Mouse (Mus musculus) left cerebral cortex, postnatal 10 days (tissue): ENCODE measurements at regions not wholly inside any gene's neighbourhood (a gene's known extent, or its start where the extent isn't known, plus 50 kb on each side); places are given as distances from the start of the nearest gene placed in this dataset.
A peak's percentile ranks its signal among the peaks of the same experiment; 100 is the strongest.

ENCODE experiments used
- DNase-seq, 2 experiments: peaks; one replicate each; pipeline ENCODE4 v3.0.0; 2021 to 2022; ENCODE audit warnings: low spot score in 2 of 2, mixed read lengths in 1 of 2; ENCODE audit errors: extremely low spot score in 1 of 2
- intact Hi-C: fragments of 180-260 bp; cut with DNase I; formaldehyde crosslinking; loops from one replicate; pipeline ENCODE4 v1.15.1; 2025

DNA sequence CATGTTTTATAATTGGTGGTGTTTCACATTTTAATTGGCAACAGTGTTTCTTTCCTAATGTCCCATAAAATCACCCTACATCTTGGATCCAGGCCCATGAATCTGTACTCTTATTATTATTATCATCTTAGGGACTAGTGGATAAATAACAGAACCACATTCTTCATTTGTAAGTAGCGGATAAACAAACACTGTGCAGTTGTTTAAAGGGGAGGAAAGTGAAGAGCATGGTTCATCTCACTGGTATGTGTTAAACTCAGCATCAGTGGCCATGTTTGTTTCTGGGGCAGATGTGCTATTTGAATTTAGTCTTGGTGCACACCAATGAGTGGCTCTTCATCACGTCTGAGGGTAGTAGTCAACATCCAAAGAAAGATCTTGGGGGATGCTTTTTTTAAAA, 233.1 kb downstream of the Qk start:
- intact Hi-C loops, result no loop called here

DNA sequence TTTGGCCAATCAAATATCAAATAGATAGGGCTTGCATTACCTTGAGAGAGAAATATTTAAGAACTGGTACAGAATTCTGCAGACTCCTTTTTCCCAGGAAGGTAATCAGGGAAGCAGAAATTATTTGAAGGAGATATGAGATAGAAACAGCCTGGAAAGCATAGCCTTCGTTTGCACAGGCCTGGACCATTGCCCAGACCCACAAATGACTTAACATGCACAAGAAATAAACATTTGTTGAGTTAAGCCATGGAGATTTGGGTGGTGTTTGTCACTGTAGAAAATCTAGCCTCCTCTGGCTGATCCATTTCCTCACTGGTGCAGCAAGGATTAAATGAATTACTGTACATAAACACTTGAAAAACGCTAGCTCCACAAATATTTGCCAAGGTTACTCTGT, 233.5 kb downstream of the Qk start:
- intact Hi-C loops, result no loop called here
- peak in 1 of 2 experiments; percentile 60 for DNase-seq

More for the DNA sequence above, 233.1 kb downstream of the Qk start:
- DNase-seq, result no peak

DNA sequence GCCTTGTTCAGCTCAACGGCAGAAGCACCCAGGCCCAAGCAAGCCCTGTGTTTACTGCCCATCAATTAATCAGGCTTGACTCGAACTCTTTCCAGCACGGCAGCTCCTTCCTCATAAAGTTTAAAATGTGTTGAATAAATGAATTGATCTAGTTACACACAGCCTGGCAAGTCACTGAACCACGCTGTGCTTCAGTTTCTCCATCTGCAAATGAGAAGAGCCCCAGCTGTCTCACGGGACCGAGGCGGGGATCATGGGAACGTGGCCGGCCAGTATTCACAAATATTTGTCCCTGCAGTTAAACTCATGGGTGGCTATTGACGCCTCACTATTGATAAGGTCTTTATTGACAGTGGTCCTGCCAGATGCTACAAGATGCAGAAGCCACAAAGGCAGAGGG, 237.9 kb downstream of the Qk start:
- DNase-seq, result no peak
- intact Hi-C loops, result no loop called here

DNA sequence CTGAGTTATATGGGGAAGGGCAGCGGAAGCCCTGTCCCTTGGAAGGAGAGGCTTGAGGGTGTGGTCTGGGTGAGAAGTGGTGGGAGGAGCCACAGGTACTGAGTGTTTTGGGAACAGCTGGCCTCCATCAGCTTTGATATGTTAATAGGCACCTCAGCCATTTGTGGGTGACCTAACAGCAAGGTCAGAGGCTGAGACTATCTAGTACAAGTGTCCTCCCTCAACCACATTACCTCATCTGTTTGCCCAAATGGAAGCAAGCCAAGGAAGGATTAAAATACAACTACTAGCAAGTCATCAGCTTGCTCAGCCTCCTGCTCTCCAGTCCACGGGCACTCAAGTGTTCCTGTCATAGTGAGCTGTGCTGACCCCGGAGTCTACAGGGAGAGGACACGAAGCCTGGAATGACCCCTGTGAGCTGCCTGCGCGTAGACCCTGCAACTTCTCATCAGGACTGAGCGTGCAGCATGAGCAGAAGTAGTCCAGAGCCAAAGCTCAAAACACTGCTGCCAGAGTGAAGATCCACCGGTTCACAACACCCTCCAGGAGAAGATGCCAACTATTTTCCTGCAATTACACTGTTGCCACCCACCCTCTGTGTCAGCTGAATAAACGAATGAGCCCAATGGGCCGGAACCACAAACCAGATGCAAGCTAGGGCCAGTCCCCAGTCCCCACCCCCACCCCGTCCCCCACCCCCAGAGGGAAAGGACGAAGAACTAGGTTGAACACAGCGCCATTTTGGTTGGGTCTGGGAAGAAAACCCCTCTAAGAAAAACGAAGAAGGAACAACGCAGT, 239.6 kb downstream of the Qk start:
- intact Hi-C loops, result no loop called here
- DNase-seq, result no peak

DNA sequence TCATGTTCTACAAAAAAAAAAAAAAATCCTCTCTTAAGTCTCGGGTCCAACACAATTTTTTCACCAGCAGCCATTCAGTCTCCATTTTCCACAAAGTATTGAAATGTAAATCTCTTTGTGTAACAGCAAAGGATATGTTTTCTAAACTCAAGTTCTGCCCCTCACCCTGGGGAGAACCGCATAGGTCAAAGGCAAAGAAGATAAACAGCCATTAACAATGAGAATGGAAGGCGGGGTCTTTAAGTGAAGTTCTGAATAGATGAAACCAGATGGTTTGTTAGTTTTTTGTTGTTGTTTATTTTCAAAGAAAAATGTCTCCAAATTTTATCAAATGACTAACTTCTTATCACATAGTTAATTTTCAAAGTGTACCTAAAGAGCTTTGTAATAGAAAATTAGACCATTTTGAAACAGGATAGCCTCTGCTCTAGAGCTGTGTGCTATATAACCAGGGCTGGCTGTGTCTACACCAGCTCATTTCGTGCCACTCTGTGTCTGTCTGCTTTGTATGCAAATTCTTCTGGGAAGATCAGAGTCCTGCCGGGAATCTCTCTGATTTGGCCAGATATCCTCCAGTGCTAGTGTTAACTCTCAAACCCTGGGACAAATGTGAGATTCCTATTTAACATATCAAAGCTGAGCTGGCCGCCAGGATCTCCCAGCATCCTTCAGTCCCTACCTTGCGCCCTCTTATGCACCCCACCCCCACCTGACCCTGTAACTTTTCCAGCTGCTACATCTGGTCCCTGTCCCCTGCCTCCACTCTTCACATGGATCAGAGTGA, 240.9 kb downstream of the Qk start:
- intact Hi-C loops, result no loop called here
- no peak for DNase-seq

DNA sequence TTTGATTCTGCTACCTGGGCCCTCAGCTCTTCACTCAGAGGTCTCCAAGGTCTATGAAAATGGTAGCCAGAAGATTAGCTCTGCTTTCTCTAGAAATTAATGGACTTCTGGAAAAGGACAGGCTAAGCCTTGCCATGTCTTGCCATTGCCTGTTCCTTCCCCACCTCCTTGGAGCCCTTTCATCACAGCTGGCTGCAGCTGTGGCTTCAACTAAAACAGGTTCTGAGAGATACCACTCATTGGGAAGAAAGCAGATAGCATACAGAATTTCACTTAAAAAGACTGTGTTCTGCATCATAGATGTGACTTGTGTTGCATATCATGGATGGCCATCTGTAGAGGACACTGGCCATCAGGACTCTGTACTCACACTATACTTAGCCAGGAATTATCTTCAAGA, 246.4 kb downstream of the Qk start:
- intact Hi-C loops, result no loop called here
- DNase-seq, result no peak

DNA sequence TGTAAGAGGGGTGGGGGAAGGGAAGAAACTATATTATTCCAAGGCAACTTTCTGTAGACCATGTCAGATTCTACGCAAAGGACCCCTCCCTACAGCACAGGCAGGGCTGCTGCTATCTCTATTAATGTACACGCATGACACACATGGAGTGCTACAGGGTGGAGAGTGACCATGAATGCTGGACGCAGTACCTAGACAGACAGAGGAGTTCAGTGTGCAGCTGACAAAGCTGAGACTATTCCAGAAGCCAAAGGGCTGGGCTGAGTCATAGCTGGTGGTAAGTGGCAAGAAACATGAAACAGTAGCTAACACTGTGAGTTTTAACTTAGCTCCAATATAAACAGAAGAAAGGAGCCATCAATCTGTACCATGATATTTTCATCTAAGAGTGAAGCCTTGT, 250.4 kb downstream of the Qk start:
- no peak for DNase-seq
- intact Hi-C loops, result no loop called here

DNA sequence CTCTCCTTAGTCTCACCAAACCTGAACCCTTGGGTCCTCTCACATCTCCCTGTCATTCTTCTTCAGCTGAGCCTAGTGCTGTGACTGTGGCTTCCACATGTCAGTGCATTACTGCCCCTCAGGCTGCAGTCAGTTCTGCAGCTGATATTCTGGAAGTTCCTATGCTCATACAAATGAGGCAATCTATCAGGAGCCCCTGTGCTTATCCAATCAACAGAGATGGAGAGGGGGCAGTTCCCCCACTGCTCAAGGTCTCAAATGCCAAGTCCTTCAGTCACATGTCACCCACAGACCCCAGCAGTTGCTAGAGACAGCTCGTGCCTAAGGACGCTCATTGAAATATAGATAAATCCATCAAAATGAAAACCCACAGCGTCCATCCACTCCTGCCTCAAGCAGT, 254.5 kb downstream of the Qk start:
- intact Hi-C loops, result no loop called here

DNA sequence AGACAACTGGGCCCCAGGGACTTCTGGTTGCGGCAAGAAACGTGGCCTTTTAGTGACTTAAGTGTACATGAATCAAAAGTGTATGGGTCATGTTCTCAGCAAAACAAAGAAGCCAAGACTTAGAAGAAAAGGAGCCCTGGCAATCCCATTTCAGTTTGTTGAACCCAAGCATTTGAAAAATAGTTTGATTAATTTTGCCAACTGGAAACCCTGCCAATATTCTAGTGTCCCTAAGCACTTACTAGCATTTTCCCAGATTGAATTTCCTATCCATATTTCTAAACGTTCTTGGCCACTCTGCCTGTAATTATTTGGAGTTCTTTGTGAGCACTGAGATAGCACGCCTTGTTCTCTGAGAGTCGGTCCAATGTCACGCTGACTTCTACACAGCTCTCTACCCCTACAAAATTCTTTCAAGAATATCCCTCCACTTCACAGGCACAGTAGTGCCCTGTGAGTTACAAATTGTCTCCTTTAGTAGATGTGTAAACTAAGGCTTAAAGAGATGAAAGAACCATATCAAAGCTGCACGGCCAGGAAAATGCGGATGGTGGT, 257.0 kb downstream of the Qk start:
- intact Hi-C loops, result no loop called here
- DNase-seq, result no peak

More for the DNA sequence above, 254.5 kb downstream of the Qk start:
- DNase-seq, result no peak

DNA sequence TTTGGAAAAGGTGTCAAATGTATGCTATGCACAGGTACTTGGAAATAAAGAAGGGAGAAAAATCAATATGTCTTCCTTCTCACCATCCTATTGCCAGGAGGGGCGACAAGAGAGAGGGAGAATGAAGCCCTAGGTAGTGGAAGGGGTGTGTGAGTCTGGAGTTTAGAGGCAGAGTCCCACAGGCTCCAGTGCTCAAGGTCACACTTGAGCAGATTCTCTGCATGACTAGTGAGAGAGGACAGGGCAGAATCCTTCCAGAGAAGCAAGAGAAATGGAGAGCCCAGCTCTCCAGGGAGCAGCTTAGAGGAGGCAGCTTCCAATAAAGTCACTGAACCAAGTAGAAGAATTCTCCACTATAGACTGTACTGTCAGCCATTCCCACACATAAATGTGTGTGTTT, 261.9 kb downstream of the Qk start:
- intact Hi-C loops, result no loop called here
- no peak for DNase-seq

DNA sequence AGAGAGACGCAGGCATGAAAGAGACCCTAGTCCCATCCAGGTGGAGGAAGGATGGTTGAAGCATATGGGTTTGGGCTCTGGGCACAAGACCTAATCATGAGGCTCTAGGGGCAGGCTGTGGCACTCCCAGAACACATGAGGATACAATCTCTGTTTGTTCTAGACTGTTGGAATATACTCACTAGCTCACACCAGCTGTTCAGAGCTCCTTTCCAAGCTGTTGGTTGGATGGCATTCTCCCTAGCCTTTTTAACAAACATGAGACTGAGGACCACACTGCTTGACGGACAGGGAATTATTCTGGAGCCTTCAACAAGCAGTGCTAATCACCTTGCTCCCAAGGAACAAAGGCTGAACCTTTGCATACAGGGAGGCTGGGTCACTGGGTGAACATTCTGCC, 263.6 kb downstream of the Qk start:
- intact Hi-C loops, result no loop called here
- no peak for DNase-seq

DNA sequence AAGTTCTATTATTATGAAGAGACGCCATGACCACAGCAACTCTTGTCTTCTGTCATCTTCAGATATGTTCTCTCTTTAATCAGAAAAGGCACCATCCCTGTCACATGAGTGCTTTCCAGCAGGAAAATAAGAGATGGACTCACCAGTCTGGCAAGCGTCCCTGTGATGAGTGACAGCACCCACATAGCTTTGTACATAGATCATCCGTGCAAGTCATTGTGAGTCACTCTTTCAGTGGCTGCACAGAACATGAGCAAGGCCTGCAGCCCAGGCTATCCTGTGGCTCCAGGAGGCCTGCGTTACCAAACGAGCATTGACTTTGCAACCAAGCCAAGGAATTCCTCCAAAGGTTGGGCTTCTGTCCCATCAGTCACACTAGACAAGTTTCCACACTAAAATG, 265.3 kb downstream of the Qk start:
- DNase-seq, result no peak
- intact Hi-C loops, result no loop called here

DNA sequence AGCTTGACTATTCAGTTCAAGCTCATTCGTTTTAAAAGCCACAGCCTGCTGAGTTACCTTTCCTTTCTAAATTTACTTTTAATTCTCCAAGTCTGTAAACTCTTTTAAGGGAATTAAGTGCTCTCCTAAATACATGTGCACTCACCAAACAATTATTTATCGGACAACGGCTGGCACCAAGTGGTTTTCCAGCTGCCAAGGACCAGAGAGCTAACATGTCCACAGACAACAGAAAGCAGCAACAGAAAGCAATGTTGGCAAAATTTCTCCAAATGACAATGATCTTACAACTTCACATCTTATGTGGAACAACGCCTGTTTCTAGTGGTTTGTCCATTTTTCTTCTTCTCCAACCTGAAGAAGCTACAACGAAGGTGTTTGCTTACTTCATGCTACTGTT, 275.3 kb downstream of the Qk start:
- DNase-seq, result no peak
- intact Hi-C loops, result no loop called here

DNA sequence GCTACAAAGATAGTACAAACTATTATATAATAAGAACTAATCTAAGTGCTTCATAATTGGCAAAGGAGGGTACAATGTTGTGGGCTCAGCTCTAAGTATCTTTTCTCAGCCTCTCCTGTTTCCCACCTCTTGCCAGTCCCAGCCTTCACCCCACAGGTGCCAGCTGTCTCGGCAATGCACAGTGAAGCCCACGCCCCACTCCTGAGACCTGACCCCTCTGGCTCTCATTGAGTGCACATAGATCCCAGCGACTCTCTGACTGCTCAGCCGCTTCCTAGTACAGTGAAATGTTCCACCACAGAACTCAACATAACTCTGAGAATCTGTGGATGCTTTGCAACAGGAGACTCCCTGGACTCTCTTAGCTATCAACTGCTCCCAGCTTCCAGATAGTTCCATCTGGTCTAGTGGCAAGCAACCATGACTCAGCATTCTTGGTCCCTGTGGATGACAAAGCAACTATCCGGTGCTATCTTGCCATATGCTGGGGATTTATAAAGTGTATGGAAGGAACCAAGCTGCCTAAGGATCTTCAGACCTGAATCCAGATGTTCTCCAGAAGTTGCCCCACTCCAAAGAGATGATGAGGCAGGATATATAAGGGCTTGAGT, 277.5 kb downstream of the Qk start:
- no peak for DNase-seq
- intact Hi-C loops, result no loop called here

DNA sequence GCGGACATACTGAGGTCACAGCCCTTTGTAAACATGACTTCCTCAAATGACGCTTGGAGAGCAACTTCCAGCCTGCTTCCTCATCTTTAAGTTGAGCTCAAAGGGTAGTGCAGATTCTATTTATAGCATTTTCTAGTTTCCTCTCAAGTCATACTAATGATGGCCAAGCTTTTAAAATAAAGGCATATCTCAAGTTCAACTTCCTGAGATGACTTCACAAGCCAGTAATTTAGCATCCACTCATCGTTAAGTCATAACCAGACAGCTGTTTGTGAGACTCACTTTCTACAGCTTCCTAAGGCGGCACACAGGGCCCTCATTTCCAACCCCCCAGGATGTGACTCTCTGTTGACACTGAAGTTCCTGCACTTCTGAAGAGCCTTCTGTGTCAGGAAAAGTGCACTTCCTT, 278.7 kb downstream of the Qk start:
- peak in 1 of 2 experiments; percentile 49 for DNase-seq
- intact Hi-C loops, result no loop called here

DNA sequence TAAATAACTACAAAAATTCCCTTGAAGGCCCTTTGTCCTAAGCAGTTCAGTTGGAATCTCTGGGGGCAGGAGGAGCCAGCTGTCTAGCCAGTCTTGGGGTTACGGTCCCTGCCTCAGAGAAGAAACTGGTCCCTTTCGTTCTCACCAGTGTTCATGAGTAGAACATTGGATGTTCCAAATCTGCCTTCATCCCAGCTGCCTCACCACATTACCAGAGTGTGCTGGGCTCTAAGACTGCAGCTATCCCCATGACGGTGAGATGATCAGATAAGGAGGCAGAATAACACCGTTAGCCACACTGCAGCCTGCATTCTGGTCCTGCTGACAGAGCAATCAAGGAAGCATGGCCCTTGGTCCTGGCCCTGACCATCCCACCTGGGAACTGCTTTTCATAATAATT, 279.3 kb downstream of the Qk start:
- DNase-seq, result no peak
- intact Hi-C loops, result no loop called here

DNA sequence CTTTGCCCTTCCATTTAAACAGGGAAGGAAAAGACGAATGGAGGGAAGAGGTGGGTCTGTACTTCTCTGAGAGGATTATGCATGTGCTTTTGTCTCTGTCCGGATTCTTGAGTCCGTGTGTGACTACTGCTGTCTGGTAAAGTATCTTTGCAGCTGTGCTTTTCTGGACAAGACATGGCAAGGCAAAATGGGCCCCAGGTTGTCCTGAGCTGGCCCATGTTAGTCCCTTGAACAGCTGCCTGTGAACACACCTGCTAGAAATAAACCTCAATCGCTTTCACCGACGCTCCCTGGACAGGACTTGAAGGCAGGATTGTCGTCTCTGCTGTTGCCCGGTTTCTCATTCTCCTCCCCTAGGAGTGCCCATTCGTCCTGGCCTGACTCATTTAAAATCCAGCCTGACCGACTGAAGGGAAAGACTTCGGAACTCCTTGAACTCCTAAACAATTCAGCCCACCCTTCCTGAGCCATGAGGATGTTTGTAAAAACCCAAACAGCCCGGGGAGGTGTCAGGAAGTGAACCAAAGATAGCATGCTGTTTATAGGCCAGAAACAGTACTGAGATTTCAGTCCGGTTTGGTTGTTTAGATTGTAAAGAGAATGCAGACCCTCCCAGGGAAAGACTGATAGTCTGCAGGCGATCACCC, 281.7 kb downstream of the Qk start:
- DNase-seq, result peak in 1 of 2 experiments; percentile 47
- intact Hi-C loops, result no loop called here

DNA sequence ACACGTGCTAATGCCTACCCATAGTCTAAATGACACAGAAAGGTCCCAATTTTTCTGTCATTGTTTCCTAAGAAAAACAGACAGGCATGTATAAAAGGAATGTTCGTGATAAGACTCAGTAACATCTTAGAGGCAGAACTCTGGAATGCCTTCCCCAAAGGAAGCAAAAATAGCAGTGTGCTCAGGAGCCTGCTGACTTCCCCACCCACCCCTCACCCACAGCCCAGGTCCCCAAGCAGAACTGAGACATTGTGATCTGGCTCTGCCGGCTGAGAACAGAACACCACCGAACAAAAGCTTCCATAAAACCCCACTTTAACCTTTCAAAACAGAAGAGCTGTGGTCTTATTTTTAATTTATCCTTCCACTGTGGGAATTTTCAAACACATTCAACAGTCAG, 286.1 kb downstream of the Qk start:
- DNase-seq, result no peak
- intact Hi-C loops, result no loop called here

DNA sequence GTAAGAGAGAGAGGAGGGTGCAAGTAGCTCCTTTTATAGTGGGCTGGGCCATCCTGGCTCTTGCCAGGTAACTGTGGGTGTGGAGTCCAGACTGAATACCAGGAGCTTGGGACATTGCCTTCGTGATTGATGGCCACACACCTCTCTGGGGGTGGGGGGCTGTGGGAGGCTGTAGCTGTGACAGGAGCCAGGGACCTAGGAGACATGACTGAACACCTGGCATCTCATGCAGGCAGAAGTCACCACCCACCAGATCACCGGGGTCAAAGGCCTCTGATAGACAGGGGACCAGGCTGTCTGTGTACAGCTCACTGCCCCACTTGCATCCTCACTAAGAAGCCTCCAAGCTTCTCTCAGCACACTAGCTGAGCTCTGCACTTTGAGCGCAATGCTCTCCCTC, 288.6 kb downstream of the Qk start:
- DNase-seq, result no peak
- intact Hi-C loops, result no loop called here
